ENCODE assay signal across 29 mouse cellular contexts in genomic region chr12:109519838-109520237, GRCm38 (mm10).
A peak's percentile ranks its signal among the peaks of the same experiment; 100 is the strongest.
DNase-seq lines count a peak whose midpoint lies in the region; ATAC-seq and TF ChIP-seq lines count a peak whose summit lies in the region.
"Had no signal": no experiment of that assay in that cellular context is flagged by ENCODE, and none has a peak within 500 bp of the region (broad histone marks: within the 10 kb centered on the region; RNA-seq: fewer than 3 reads in every experiment).

No protein-coding gene starts in this region.

- H3K36me3 ChIP-seq in hindbrain, embryonic 15.5 days = no peaks in the 10 kb centered on the region
- no peaks in the 10 kb centered on the region for H3K36me3 ChIP-seq in hindbrain, embryonic 14.5 days (replicated peaks; ENCODE audit: control insufficient read depth, insufficient read depth)
- no peaks in the 10 kb centered on the region for H3K36me3 ChIP-seq in midbrain, embryonic 11.5 days (ENCODE audit: control insufficient read depth, insufficient read depth, low read length)
- H3K36me3 ChIP-seq in midbrain, postnatal 0 days (ENCODE audit: insufficient read depth, low read length) = no peaks in the 10 kb centered on the region
- no peaks in the 10 kb centered on the region for H3K36me3 ChIP-seq in limb, embryonic 11.5 days (ENCODE audit: control insufficient read depth, insufficient read depth, low read length)
- H3K36me3 ChIP-seq: embryonic facial prominence, embryonic 15.5 days; heart, embryonic 10.5 days; heart, embryonic 15.5 days; intestine, embryonic 15.5 days had no signal

- H3K4me3 ChIP-seq in hindbrain, embryonic 15.5 days = no peak overlapping the region
- no peak overlapping the region for H3K4me3 ChIP-seq in hindbrain, embryonic 14.5 days (replicated peaks; ENCODE audit: low read length)
- H3K4me3 ChIP-seq in midbrain, embryonic 11.5 days (ENCODE audit: low read depth, low read length) = no peak overlapping the region
- H3K4me3 ChIP-seq in midbrain, postnatal 0 days (ENCODE audit: low read depth, low read length) = no peak overlapping the region
- no peak overlapping the region for H3K4me3 ChIP-seq in limb, embryonic 11.5 days (ENCODE audit: low read depth, low read length)
- H3K4me3 ChIP-seq: embryonic facial prominence, embryonic 15.5 days; heart, embryonic 10.5 days; heart, embryonic 15.5 days; intestine, embryonic 15.5 days; myocyte had no signal

- H3K9ac ChIP-seq in hindbrain, embryonic 15.5 days = no peak overlapping the region
- H3K9ac ChIP-seq in hindbrain, embryonic 14.5 days = no peak overlapping the region
- no peak overlapping the region for H3K9ac ChIP-seq in midbrain, embryonic 11.5 days (ENCODE audit: low read length)
- H3K9ac ChIP-seq in midbrain, postnatal 0 days (replicated peaks; ENCODE audit: low read length, poor library complexity, severe bottlenecking) = no peak overlapping the region
- H3K9ac ChIP-seq in limb, embryonic 11.5 days (ENCODE audit: low read length) = no peak overlapping the region
- H3K9ac ChIP-seq: embryonic facial prominence, embryonic 15.5 days; heart, embryonic 15.5 days; intestine, embryonic 15.5 days; liver, embryonic 14.5 days had no signal

- H3K9me3 ChIP-seq in hindbrain, embryonic 15.5 days = no peaks in the 10 kb centered on the region
- no peaks in the 10 kb centered on the region for H3K9me3 ChIP-seq in hindbrain, embryonic 14.5 days (ENCODE audit: control insufficient read depth, low read length)
- no peaks in the 10 kb centered on the region for H3K9me3 ChIP-seq in midbrain, embryonic 11.5 days (ENCODE audit: control insufficient read depth, low read length)
- no peaks in the 10 kb centered on the region for H3K9me3 ChIP-seq in midbrain, postnatal 0 days (ENCODE audit: low read length)
- H3K9me3 ChIP-seq in limb, embryonic 11.5 days (ENCODE audit: control insufficient read depth, low read length) = no peaks in the 10 kb centered on the region
- H3K9me3 ChIP-seq: embryonic facial prominence, embryonic 15.5 days; heart, embryonic 10.5 days; heart, embryonic 15.5 days; intestine, embryonic 15.5 days had no signal

- DNase-seq in hindbrain, embryonic 14.5 days (ENCODE audit: low spot score) = no peak
- DNase-seq in midbrain, embryonic 11.5 days (ENCODE audit: low spot score, missing footprints) = no peak
- DNase-seq in midbrain, postnatal 0 days (ENCODE audit: low spot score) = no peak
- DNase-seq in limb, embryonic 11.5 days (ENCODE audit: low spot score) = no peak
- no peak for DNase-seq in layer of hippocampus, adult 18-20 months (ENCODE audit: low spot score in 2 of 2)
- no peak for DNase-seq in left cerebral cortex, postnatal 10 days (ENCODE audit: extremely low spot score in 1 of 2, low spot score in 2 of 2)
- DNase-seq: adrenal gland, adult 2 months; adrenal gland, postnatal 36 days; cerebellum, adult 18-20 months; cerebellum, postnatal 10 days; gastrocnemius, postnatal 14 days; kidney, adult 2 months; layer of hippocampus, adult 9-11 months; lung, adult 2 months; lung, postnatal 10 days; right cerebral cortex, adult 18-20 months; spleen, adult 18-20 months; thymus, postnatal 14 days had no signal

- intact Hi-C loops in left cerebral cortex, postnatal 10 days (cut with DNase I) = no loop called here

- H3K27me3 ChIP-seq in hindbrain, embryonic 15.5 days = no peaks in the 10 kb centered on the region
- no peaks in the 10 kb centered on the region for H3K27me3 ChIP-seq in hindbrain, embryonic 14.5 days (ENCODE audit: control insufficient read depth, insufficient read depth, low read length)
- peaks cover 2% of the 10 kb centered on the region; the same call in 1 of the 2 replicates for H3K27me3 ChIP-seq in midbrain, embryonic 11.5 days (ENCODE audit: control insufficient read depth, insufficient read depth, low read length)
- 0 out of 2 replicates have a peak, but pooled peaks cover 3% of the 10 kb centered on the region for H3K27me3 ChIP-seq in midbrain, postnatal 0 days (ENCODE audit: insufficient read depth, low read length)
- no peaks in the 10 kb centered on the region for H3K27me3 ChIP-seq in limb, embryonic 11.5 days (ENCODE audit: control insufficient read depth, insufficient read depth, low read length)
- H3K27me3 ChIP-seq: embryonic facial prominence, embryonic 15.5 days; heart, embryonic 15.5 days; intestine, embryonic 15.5 days had no signal

- ATAC-seq in hindbrain, embryonic 15.5 days (ENCODE audit: low FRiP score, low read depth) = peak; percentile 34; the same call in 1 of the 2 replicates
- no peak for ATAC-seq in hindbrain, embryonic 14.5 days (ENCODE audit: low FRiP score)
- 0 out of 2 replicates have a peak, but pooled peaks have one; percentile 22 for ATAC-seq in midbrain, embryonic 11.5 days (ENCODE audit: low FRiP score)
- ATAC-seq in midbrain, postnatal 0 days (ENCODE audit: low FRiP score) = no peak
- no peak for ATAC-seq in limb, embryonic 11.5 days (ENCODE audit: insufficient number of reproducible peaks, low FRiP score, low TSS enrichment, low read depth)
- ATAC-seq: activated CD4-positive, CD25-positive, alpha-beta regulatory T cell, adult 4 months; intestine, embryonic 15.5 days; midbrain, embryonic 16.5 days had no signal

- H3K4me2 ChIP-seq in hindbrain, embryonic 15.5 days = no peak overlapping the region
- H3K4me2 ChIP-seq in hindbrain, embryonic 14.5 days (replicated peaks) = no peak overlapping the region
- H3K4me2 ChIP-seq in midbrain, embryonic 11.5 days = no peak overlapping the region
- no peak overlapping the region for H3K4me2 ChIP-seq in midbrain, postnatal 0 days (ENCODE audit: low read depth, low read length, poor library complexity, severe bottlenecking)
- no peak overlapping the region for H3K4me2 ChIP-seq in limb, embryonic 11.5 days (ENCODE audit: low read depth, severe bottlenecking)
- H3K4me2 ChIP-seq: embryonic facial prominence, embryonic 15.5 days; heart, embryonic 15.5 days; intestine, embryonic 15.5 days had no signal

- no peak for TF ChIP-seq CTCF in midbrain, postnatal 0 days (IDR thresholded peaks at IDR 0.05)

- no peak overlapping the region for H3K27ac ChIP-seq in hindbrain, embryonic 15.5 days (replicated peaks)
- no peak overlapping the region for H3K27ac ChIP-seq in hindbrain, embryonic 14.5 days
- H3K27ac ChIP-seq in midbrain, embryonic 11.5 days (ENCODE audit: low read depth, low read length) = no peak overlapping the region
- H3K27ac ChIP-seq in midbrain, postnatal 0 days (ENCODE audit: low read depth, low read length) = no peak overlapping the region
- 0 out of 2 replicates have a peak overlapping the region, but pooled peaks have one; percentile 30 for H3K27ac ChIP-seq in limb, embryonic 11.5 days (replicated peaks; ENCODE audit: low read depth, low read length)
- H3K27ac ChIP-seq: embryonic facial prominence, embryonic 15.5 days; heart, embryonic 15.5 days; kidney, postnatal 0 days; liver, embryonic 14.5 days; macrophage had no signal

- WGBS in hindbrain, embryonic 15.5 days = 44% methylated on average over 5 of the region's 5 CpGs
- WGBS in hindbrain, embryonic 14.5 days = 47% methylated on average over 5 of the region's 5 CpGs
- WGBS in midbrain, embryonic 11.5 days = 47% methylated on average over 5 of the region's 5 CpGs
- WGBS in midbrain, postnatal 0 days = 69% methylated on average over 5 of the region's 5 CpGs
- WGBS in limb, embryonic 11.5 days = 26% methylated on average over 5 of the region's 5 CpGs

- no peaks in the 10 kb centered on the region for H3K4me1 ChIP-seq in hindbrain, embryonic 15.5 days (replicated peaks)
- 0 out of 2 replicates have a peak, but pooled peaks cover 6% of the 10 kb centered on the region for H3K4me1 ChIP-seq in hindbrain, embryonic 14.5 days (replicated peaks; ENCODE audit: control insufficient read depth, insufficient read depth, low read length)
- peaks cover 19% of the 10 kb centered on the region; the same call in 1 of the 2 replicates for H3K4me1 ChIP-seq in midbrain, embryonic 11.5 days (ENCODE audit: control insufficient read depth, insufficient read depth, low read length)
- no peaks in the 10 kb centered on the region for H3K4me1 ChIP-seq in midbrain, postnatal 0 days (ENCODE audit: insufficient read depth, low read length)
- H3K4me1 ChIP-seq in limb, embryonic 11.5 days (ENCODE audit: control insufficient read depth, insufficient read depth, low read length) = peaks cover 36% of the 10 kb centered on the region

Comparison
In these comparisons a context has a peak if more than half of its experiments do, and no peak if none do; other contexts are left out.
1. ATAC-seq: peak in hindbrain, embryonic 15.5 days (single experiment) and midbrain, embryonic 11.5 days (single experiment); none in hindbrain, embryonic 14.5 days (single experiment), midbrain, postnatal 0 days (single experiment) and limb, embryonic 11.5 days (single experiment).